Mouse (Mus musculus) heart, embryonic 12.5 days (tissue): ENCODE measurements around the gene Acta1. TPM values are rescaled to one million over a fixed set of nuclear protein-coding genes. Genes with fewer than 3 reads are reported as not detected.

Experiments
- ATAC-seq: fragments of 200-750 bp; cut with Nextera tagmentation; 2 replicates; pipeline ENCODE4 v1.8.0; 2017; ENCODE audit warnings: moderate TSS enrichment, moderate library complexity; ENCODE audit not compliant: insufficient number of reproducible peaks, low FRiP score
- H3K27ac ChIP-seq: fragments of 300-500 bp; sonication (generic); 2 replicates; pipeline ENCODE4 v1.5.1; 2016; ENCODE audit warnings: mild to moderate bottlenecking, moderate library complexity; ENCODE audit not compliant: poor library complexity, severe bottlenecking
- H3K27me3 ChIP-seq: fragments of 300-500 bp; sonication (generic); replicated peaks from 2 replicates; pipeline ENCODE4 v1.6.1; 2016; ENCODE audit warnings: mild to moderate bottlenecking, moderate library complexity
- H3K36me3 ChIP-seq: fragments of 300-500 bp; sonication (generic); 2 replicates; pipeline ENCODE4 v1.6.1; 2016; ENCODE audit warnings: mild to moderate bottlenecking, moderate library complexity
- H3K4me1 ChIP-seq: fragments of 300-500 bp; sonication (generic); replicated peaks from 2 replicates; pipeline ENCODE4 v1.6.1; 2016; ENCODE audit warnings: mild to moderate bottlenecking
- H3K4me2 ChIP-seq: fragments of 300-500 bp; sonication (generic); 2 replicates; pipeline ENCODE4 v1.6.1; 2016; ENCODE audit warnings: mild to moderate bottlenecking, moderate library complexity
- H3K4me3 ChIP-seq: fragments of 300-500 bp; sonication (generic); 2 replicates; pipeline ENCODE4 v1.5.1; 2016; ENCODE audit warnings: mild to moderate bottlenecking
- H3K9ac ChIP-seq: fragments of 300-500 bp; sonication (generic); 2 replicates; pipeline ENCODE4 v1.6.1; 2016; ENCODE audit warnings: mild to moderate bottlenecking, moderate library complexity
- H3K9me3 ChIP-seq: fragments of 300-500 bp; sonication (generic); replicated peaks from 2 replicates; pipeline ENCODE4 v1.6.1; 2016; ENCODE audit warnings: mild to moderate bottlenecking, moderate library complexity
- WGBS: fragments of 180-500 bp; shearing (Covaris S2); methylation state at CpG from one replicate; pipeline ENCODE4 v1.1.7; 2016; 5-methylcytosine and 5-hydroxymethylcytosine counted together
- polyA plus RNA-seq: library from polyadenylated mRNA; unstranded; fragments of >200 nt; fragmentation: Nextera tagmentation; extraction: Ambion mirVana; gene quantifications from 2 replicates; pipeline ENCODE4 v1.2.1, GENCODE M21; 2016

Acta1 gene
- polyA plus RNA-seq = 481 and 483 TPM in 2 replicates

DNA sequence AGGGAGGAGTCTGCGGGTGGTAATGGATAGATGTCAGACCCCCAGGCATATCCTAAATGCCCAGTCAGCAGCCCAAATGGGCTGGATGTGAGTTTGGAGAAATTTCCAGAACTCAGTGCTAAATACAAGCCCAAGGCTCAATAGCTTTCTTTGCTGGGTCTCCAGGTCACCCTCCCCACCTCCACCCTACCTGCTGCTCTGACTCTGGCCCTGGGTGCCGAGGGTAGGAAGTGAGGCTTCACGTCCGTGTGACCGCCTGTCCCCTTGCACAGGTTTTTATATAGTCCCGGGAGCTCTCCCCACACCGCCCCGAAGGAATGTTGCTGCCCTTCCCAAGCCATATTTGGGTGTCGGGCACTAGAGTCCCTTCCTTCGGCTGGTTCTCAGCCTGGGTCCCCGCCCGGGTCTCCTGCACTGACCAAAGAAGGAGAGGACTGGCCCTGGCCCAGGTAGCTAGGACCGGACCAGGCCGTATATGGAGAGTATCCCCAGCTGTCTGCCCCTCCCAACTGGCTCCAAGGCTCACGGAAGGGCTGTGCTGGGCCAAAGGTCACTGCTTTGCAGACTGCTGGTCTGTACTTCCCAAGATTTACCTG is at the start of gene Acta1:
TSS of gene Acta1 (minus strand) at position 250 of the 596 bp plus-strand sequence.
- peak within 1 kb of the TSS; percentile 46 for H3K4me2 ChIP-seq
- peak within 1 kb of the TSS; percentile 5; the same call in 1 of the 2 replicates for H3K4me3 ChIP-seq
- no peak within 1 kb of the TSS for H3K27ac ChIP-seq
- H3K9ac ChIP-seq = no peak within 1 kb of the TSS
- peaks cover 30% of the 10 kb centered on the region for H3K4me1 ChIP-seq
- H3K27me3 ChIP-seq = peaks cover 62% of the 10 kb centered on the region
- H3K9me3 ChIP-seq = no peaks in the 10 kb centered on the region
- ATAC-seq = no peak
- WGBS = 13% methylated on average over 15 of the region's 15 CpGs
- peaks cover 10% of the 10 kb centered on the region; the same call in 1 of the 2 replicates for H3K36me3 ChIP-seq

DNA sequence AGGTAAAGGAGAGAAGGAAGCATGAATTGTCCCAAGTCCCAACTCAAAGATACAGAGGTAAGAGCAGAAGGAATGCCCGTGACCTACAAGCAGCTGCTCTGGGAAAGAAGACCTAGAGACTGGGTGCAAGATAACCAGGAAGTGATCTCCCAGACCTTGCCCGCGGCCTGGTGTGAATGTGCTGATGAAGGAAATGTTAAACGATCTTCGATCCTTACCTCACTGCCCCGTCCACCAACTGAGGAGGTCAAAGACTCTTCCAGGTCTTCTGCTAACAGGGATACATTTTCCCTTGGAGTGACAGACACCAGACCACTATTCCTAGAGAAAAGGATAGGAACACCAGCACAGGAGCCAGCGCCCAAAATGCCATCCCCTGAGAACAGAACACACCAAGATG is 34.5 kb upstream of the Acta1 start:
- Histone ChIP-seq H3K4me3 (no peak overlapping the region), H3K9me3 (no peaks in the 10 kb centered on the region), H3K27ac (no peak overlapping the region), H3K4me2 (no peak overlapping the region), H3K9ac (no peak overlapping the region), H3K27me3 (no peaks in the 10 kb centered on the region), H3K4me1 (no peaks in the 10 kb centered on the region), H3K36me3 (peaks cover 74% of the 10 kb centered on the region)
- no peak for ATAC-seq
- 90% methylated on average over 7 of the region's 7 CpGs for WGBS

DNA sequence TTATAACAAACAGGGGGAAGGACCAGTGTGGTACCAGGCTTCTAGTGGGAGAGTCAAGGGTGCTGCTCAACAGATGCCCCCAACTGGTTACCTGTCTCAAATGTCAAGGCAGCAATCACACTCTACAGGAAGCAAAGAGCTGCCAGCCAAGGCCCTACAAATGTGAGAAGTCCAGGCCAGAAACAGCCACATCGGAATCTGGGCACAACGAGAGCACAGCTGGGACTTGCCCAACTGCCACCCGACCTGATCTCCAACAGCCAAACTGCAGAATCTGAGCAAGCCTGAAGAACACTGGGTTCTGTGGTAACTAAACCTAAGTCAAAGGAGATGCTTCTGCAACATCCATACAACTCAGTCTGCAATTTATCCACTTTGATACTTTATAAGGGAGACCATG is 31.1 kb upstream of the Acta1 start:
- no peak for ATAC-seq
- H3K9me3 ChIP-seq = no peaks in the 10 kb centered on the region
- H3K36me3 ChIP-seq = peaks cover 84% of the 10 kb centered on the region
- H3K4me1 ChIP-seq = no peaks in the 10 kb centered on the region
- H3K27me3 ChIP-seq = no peaks in the 10 kb centered on the region
- no peak overlapping the region for H3K27ac ChIP-seq
- H3K4me2 ChIP-seq = no peak overlapping the region
- 86% methylated on average over 3 of the region's 3 CpGs for WGBS
- no peak overlapping the region for H3K9ac ChIP-seq
- no peak overlapping the region for H3K4me3 ChIP-seq

DNA sequence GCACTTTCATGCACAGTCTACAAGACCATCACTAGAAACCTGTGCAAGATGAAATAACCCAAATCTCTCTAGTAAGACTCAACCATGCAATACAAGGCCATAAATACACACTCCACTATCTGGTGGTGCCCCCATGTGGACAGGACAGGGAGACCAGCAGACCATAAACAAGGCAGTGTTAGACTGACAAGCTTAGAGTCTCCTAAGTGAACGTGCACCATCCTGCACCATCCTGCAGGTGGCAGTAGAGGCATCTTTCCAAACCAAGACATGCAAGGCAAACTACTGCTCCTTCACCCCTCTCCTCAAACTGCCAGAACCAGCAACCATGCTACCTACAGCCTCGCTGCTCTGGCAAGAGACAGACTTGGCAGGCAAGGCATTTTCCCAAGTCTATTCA is 30.2 kb upstream of the Acta1 start:
- WGBS = 16% methylated on average over 2 of the region's 2 CpGs

DNA sequence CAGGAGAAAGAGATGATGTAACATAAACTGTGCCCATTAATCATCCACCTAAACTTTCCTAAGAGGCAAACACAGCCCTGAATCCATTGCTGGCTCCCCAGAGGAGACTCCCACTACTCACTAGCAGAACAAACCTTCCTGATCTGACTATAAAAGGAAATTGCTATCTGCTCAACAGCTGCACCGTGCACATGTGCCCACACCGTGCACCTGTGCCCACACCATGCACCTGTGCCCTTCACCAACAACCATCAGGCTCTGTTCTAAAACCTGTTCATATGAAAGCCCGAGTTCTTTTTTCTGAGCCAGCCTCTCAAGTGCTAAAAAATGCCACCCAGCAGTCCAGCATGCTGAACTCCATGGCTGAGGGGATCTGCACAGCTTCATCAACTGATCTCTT is 20.1 kb upstream of the Acta1 start:
- Histone ChIP-seq H3K4me1 (no peaks in the 10 kb centered on the region), H3K9me3 (no peaks in the 10 kb centered on the region), H3K36me3 (peaks cover 93% of the 10 kb centered on the region), H3K27me3 (no peaks in the 10 kb centered on the region), H3K9ac (no peak overlapping the region), H3K4me3 (no peak overlapping the region), H3K27ac (no peak overlapping the region), H3K4me2 (no peak overlapping the region)
- WGBS = 96% methylated on average over 3 of the region's 3 CpGs
- no peak for ATAC-seq

More for the DNA sequence above, 30.2 kb upstream of the Acta1 start:
- H3K9me3 ChIP-seq = no peaks in the 10 kb centered on the region
- peaks cover 84% of the 10 kb centered on the region for H3K36me3 ChIP-seq
- ATAC-seq = no peak
- no peak overlapping the region for H3K4me2 ChIP-seq
- no peak overlapping the region for H3K4me3 ChIP-seq
- no peak overlapping the region for H3K9ac ChIP-seq
- no peak overlapping the region for H3K27ac ChIP-seq
- no peaks in the 10 kb centered on the region for H3K27me3 ChIP-seq
- H3K4me1 ChIP-seq = no peaks in the 10 kb centered on the region

DNA sequence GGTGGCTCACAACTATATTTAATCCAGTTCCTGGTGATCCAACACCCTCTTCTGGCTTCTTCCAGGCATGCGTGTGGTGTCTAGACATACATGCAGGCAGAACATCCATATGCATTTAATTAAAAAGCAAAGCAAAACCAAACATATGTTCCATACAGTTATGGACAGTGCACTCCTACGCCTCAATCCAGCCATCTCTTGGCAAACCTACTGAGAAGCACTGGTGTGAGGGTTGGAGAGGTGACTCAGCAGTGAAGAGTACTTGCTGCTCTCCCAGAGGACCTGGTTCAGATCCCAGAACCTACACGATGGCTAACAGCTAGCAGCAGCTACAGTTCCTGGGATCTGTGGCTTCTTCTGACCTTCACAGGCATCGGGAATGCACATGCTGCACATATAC is 17.7 kb upstream of the Acta1 start:
- Histone ChIP-seq H3K9me3 (no peaks in the 10 kb centered on the region), H3K4me2 (no peak overlapping the region), H3K36me3 (peaks cover 94% of the 10 kb centered on the region), H3K4me1 (no peaks in the 10 kb centered on the region), H3K4me3 (no peak overlapping the region), H3K27ac (no peak overlapping the region), H3K9ac (no peak overlapping the region), H3K27me3 (no peaks in the 10 kb centered on the region)
- no peak for ATAC-seq
- 92% methylated on average over 4 of the region's 4 CpGs for WGBS

DNA sequence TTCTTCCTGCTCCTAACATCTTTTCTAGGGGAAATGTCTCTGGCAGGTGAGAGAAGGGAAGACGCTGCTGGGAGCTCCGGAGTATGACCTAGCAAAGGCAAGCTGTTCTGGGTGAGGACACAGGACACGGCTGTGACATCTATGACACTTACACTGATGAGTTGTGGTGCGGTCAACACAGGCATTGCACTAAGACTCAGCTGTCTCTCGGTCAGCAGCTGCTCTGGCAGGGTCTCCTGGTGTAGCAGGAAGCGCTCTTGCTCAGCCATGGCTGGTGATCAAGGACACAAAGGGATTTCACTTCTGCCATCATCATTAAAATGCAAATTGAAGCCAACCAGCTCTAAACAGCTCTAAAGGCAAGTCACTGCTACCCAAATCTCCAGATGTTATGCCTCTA is 13.1 kb upstream of the Acta1 start:
- Histone ChIP-seq H3K27me3 (no peaks in the 10 kb centered on the region), H3K36me3 (peaks cover 90% of the 10 kb centered on the region), H3K9me3 (no peaks in the 10 kb centered on the region), H3K27ac (no peak overlapping the region), H3K4me3 (no peak overlapping the region), H3K9ac (no peak overlapping the region), H3K4me1 (no peaks in the 10 kb centered on the region), H3K4me2 (no peak overlapping the region)
- WGBS = 96% methylated on average over 6 of the region's 6 CpGs
- ATAC-seq = no peak

DNA sequence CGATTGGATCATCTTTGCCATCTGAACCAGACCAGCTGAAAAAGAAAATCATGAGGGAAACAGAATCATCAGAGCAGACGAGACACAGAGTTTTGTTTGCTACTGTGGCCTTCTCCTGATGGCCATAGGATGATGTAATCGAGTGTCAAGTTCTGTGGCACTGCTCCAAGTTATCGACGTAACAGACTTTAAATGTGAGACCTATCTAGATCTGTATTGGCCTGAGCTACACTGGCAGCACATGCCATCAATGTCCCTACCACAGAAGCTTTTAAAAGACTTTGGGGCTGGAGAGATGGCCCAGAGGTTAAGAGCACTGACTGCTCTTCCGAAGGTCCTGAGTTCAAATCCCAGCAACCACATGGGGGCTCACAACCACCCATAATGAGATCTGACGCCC is 8.1 kb upstream of the Acta1 start:
- Histone ChIP-seq H3K4me1 (no peaks in the 10 kb centered on the region), H3K27me3 (no peaks in the 10 kb centered on the region), H3K4me2 (no peak overlapping the region), H3K9me3 (no peaks in the 10 kb centered on the region), H3K27ac (no peak overlapping the region), H3K36me3 (peaks cover 84% of the 10 kb centered on the region), H3K4me3 (no peak overlapping the region), H3K9ac (no peak overlapping the region)
- ATAC-seq = no peak
- 83% methylated on average over 7 of the region's 7 CpGs for WGBS

DNA sequence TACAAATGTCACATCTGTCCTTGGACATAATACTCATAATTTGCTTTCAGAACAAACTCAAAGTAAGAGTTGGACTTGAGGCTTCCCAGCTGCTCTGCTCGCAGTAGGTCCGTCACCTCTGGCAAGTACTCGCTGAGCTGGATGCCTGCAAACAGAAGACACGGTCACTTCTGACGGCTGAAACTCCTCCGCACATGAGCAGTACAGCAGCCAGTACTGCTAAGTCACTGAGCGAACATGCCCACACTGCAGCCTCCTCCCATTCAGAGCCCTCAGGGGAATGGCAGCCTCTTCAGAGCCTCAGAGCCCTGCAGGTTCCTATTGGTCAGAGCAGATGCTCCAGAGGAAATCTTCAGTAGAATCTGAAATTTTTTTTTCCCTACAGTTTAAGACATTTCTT is 4.8 kb upstream of the Acta1 start:
- peaks cover 23% of the 10 kb centered on the region for H3K27me3 ChIP-seq
- peaks cover 57% of the 10 kb centered on the region for H3K36me3 ChIP-seq
- H3K4me2 ChIP-seq = no peak overlapping the region
- no peak for ATAC-seq
- no peak overlapping the region for H3K4me3 ChIP-seq
- no peak overlapping the region for H3K27ac ChIP-seq
- H3K9ac ChIP-seq = no peak overlapping the region
- 89% methylated on average over 7 of the region's 7 CpGs for WGBS
- no peaks in the 10 kb centered on the region for H3K9me3 ChIP-seq
- H3K4me1 ChIP-seq = peaks cover 16% of the 10 kb centered on the region; the same call in 1 of the 2 replicates

DNA sequence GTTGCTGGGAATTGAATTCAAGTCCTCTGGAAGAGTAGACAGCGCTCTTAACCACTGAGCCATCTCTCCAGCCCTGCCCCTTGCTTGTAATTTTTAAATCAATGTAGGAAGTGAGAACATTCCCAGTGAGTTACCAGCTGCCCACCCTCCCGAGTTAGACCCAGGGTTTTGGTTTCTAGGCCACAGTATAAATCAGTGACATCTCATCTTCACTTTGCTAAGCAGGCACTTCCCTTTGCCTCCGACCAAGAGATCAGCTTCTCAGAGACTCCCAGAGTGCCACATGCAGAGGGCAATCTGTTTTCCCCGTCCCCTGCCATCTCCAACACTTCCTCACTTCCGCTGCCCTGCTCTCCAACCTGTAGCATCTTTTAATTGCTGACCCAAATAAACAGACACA is 4.0 kb upstream of the Acta1 start:
- Histone ChIP-seq H3K4me3 (no peak overlapping the region), H3K27ac (no peak overlapping the region), H3K4me2 (no peak overlapping the region), H3K27me3 (peaks cover 31% of the 10 kb centered on the region), H3K9me3 (no peaks in the 10 kb centered on the region), H3K36me3 (peaks cover 49% of the 10 kb centered on the region), H3K9ac (no peak overlapping the region), H3K4me1 (peaks cover 16% of the 10 kb centered on the region; the same call in 1 of the 2 replicates)
- 83% methylated on average over 5 of the region's 5 CpGs for WGBS
- ATAC-seq = no peak

DNA sequence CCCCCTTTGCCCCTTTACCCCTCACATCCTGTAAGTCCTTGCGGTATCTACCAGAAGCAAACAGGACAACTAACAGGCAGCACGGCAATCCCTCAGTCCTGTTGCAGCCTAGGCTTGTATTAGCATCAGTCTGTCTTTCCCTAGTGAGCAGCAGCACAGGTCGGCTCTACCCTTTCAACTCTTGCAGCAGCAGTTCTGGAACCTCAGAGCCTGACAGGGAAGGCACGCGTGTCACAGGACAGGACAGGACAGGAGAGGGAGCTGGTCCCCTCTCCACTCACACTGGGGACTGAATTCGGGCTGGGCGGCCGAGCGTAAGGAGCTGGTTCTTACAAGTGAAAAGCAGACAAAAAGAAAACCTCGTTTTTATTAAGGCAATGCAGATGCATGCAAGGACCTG is 2.2 kb upstream of the Acta1 start:
- Histone ChIP-seq H3K4me2 (no peak overlapping the region), H3K27ac (no peak overlapping the region), H3K9ac (no peak overlapping the region), H3K9me3 (no peaks in the 10 kb centered on the region), H3K4me3 (no peak overlapping the region), H3K4me1 (peaks cover 26% of the 10 kb centered on the region), H3K36me3 (peaks cover 31% of the 10 kb centered on the region), H3K27me3 (peaks cover 49% of the 10 kb centered on the region)
- 52% methylated on average over 10 of the region's 10 CpGs for WGBS
- no peak for ATAC-seq

DNA sequence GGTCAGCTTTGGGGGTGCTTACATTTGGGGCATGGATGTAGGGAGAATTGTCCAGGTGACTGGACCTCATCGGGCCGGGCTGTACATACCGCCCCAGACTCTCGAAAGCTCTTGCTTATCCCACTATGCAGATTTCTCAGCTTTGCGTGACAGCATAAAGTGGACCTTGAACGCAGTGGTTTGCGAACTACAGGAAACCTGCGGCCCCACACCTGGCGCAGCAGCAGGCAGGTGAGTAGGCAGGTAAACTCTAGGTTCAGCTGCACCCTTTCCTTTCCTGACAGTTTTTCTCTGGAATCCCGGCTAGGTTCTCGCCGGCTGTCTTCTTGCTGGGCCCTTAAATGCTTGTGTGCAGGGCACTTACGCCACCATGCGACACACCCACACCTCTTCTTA is 1.8 kb upstream of the Acta1 start:
- no peak overlapping the region for H3K4me3 ChIP-seq
- no peak overlapping the region for H3K27ac ChIP-seq
- no peaks in the 10 kb centered on the region for H3K9me3 ChIP-seq
- no peak overlapping the region for H3K9ac ChIP-seq
- peaks cover 30% of the 10 kb centered on the region for H3K4me1 ChIP-seq
- peaks cover 51% of the 10 kb centered on the region for H3K27me3 ChIP-seq
- no peak for ATAC-seq
- WGBS = 55% methylated on average over 14 of the region's 14 CpGs
- H3K4me2 ChIP-seq = no peak overlapping the region
- peaks cover 27% of the 10 kb centered on the region for H3K36me3 ChIP-seq
